Mouse (Mus musculus): Measurements from ENCODE around the gene Rora.

- TF ChIP-seq CTCF (IDR thresholded peaks at IDR 0.05; ENCODE audit: low read depth, low read length) (no peak), POLR2A (IDR thresholded peaks at IDR 0.05; ENCODE audit: extremely low read depth, insufficient read depth, low read length) (no peak)
Observed at GRCm38 (mm10) chr9:68688151-68688550, 34.6 kb downstream of the Rora start.
